Mouse (Mus musculus) embryonic facial prominence, embryonic 13.5 days (tissue): ENCODE data around the gene Ndrg2. TPM values are rescaled to one million over a fixed set of nuclear protein-coding genes. Genes with fewer than 3 reads are reported as not detected.
"Not testable (repeated sequence)": the region's sequence is repeated elsewhere in the genome, so short reads cannot be mapped to it uniquely, and the experiment has no call there.

ENCODE experiments used
- ATAC-seq: fragments of 200-750 bp; cut with Nextera tagmentation; 2 replicates; pipeline ENCODE4 v1.8.0; 2017; ENCODE audit warnings: low read depth; ENCODE audit not compliant: insufficient number of reproducible peaks, insufficient read depth, low FRiP score, low TSS enrichment
- H3K27ac ChIP-seq: fragments of 300-500 bp; sonication (generic); 2 replicates; pipeline ENCODE4 v1.5.1; 2015; ENCODE audit warnings: moderate library complexity, mild to moderate bottlenecking, inconsistent platforms
- H3K27me3 ChIP-seq: fragments of 300-500 bp; sonication (generic); 2 replicates; pipeline ENCODE4 v1.6.1; 2015; ENCODE audit warnings: mild to moderate bottlenecking, inconsistent platforms
- H3K36me3 ChIP-seq: fragments of 300-500 bp; sonication (generic); 2 replicates; pipeline ENCODE4 v1.6.1; 2015; ENCODE audit warnings: mild to moderate bottlenecking, inconsistent platforms
- H3K4me1 ChIP-seq: fragments of 300-500 bp; sonication (generic); 2 replicates; pipeline ENCODE4 v1.6.1; 2015; ENCODE audit warnings: inconsistent platforms
- H3K4me2 ChIP-seq: fragments of 300-500 bp; sonication (generic); 2 replicates; pipeline ENCODE4 v1.6.1; 2015; ENCODE audit warnings: moderate library complexity, mild to moderate bottlenecking, inconsistent platforms
- H3K4me3 ChIP-seq: fragments of 300-500 bp; sonication (generic); 2 replicates; pipeline ENCODE4 v1.5.1; 2015; ENCODE audit warnings: mild to moderate bottlenecking, inconsistent platforms
- H3K9ac ChIP-seq: fragments of 300-500 bp; sonication (generic); 2 replicates; pipeline ENCODE4 v1.6.1; 2015; ENCODE audit warnings: mild to moderate bottlenecking, inconsistent platforms
- H3K9me3 ChIP-seq: fragments of 300-500 bp; sonication (generic); 2 replicates; pipeline ENCODE4 v1.6.1; 2016; ENCODE audit warnings: inconsistent platforms
- WGBS: fragments of 180-500 bp; shearing (Covaris S2); methylation state at CpG from one replicate; pipeline ENCODE4 v1.1.7; 2015; ENCODE audit warnings: mixed read lengths; 5-methylcytosine and 5-hydroxymethylcytosine counted together
- polyA plus RNA-seq: library from polyadenylated mRNA; unstranded; fragments of >200 nt; fragmentation: Nextera tagmentation; extraction: Ambion mirVana; gene quantifications from 2 replicates; pipeline ENCODE4 v1.2.1, GENCODE M21; 2015

The Ndrg2 gene
- polyA plus RNA-seq, 1 experiment from 2014 or later: 55.2 TPM

GRCm38 (mm10) chr14:51855280-51855679 is 58.7 kb downstream of the Ndrg2 start:
- not testable (repeated sequence) for H3K4me1 ChIP-seq, H3K4me2 ChIP-seq, H3K27ac ChIP-seq, H3K9ac ChIP-seq, ATAC-seq, H3K36me3 ChIP-seq, H3K4me3 ChIP-seq, H3K9me3 ChIP-seq, H3K27me3 ChIP-seq
- WGBS: 79% methylated on average over 7 of the region's 7 CpGs

Other genes starting within 250 kb of the Ndrg2 start
- not detected in 2 replicates for gene Gm17079, start 218.7 kb downstream of the Ndrg2 start, polyA plus RNA-seq
- not detected in 2 replicates for gene Gm5800, start 197.0 kb downstream of the Ndrg2 start, polyA plus RNA-seq
- gene Ang4, start 140.6 kb downstream of the Ndrg2 start, polyA plus RNA-seq: not detected in 2 replicates
- not detected in 2 replicates for gene AY358078, start 114.1 kb downstream of the Ndrg2 start, polyA plus RNA-seq
- not detected in 2 replicates for gene Ear6, start 60.5 kb downstream of the Ndrg2 start, polyA plus RNA-seq
- 51.3 and 54.2 TPM in 2 replicates for gene Mettl17, start 29.3 kb downstream of the Ndrg2 start, polyA plus RNA-seq
- 3.5 and 3.7 TPM in 2 replicates for gene Slc39a2, start 21.3 kb downstream of the Ndrg2 start, polyA plus RNA-seq
- not detected in 2 replicates for gene Tppp2, start 4.3 kb upstream of the Ndrg2 start, polyA plus RNA-seq
- gene Rnase13, start 8.6 kb upstream of the Ndrg2 start, polyA plus RNA-seq: not detected in 2 replicates
- 165 and 167 TPM in 2 replicates for gene Arhgef40, start 70.6 kb upstream of the Ndrg2 start, polyA plus RNA-seq
- gene Tmem253, start 101.5 kb upstream of the Ndrg2 start, polyA plus RNA-seq: 0.44 and 1.1 TPM in 2 replicates
- gene Zfp219, start 106.6 kb upstream of the Ndrg2 start, polyA plus RNA-seq: 31.1 and 36.0 TPM in 2 replicates
- gene Olfr221, start 128.3 kb upstream of the Ndrg2 start, polyA plus RNA-seq: not detected in 2 replicates
- 755 and 841 TPM in 2 replicates for gene Hnrnpc, start 189.9 kb upstream of the Ndrg2 start, polyA plus RNA-seq
- gene Rpgrip1, start 196.5 kb upstream of the Ndrg2 start, polyA plus RNA-seq: 71.6 and 81.6 TPM in 2 replicates